Mouse (Mus musculus) heart, adult 8-10 months (tissue): Measurements from ENCODE around the gene Map3k1. TPM values are rescaled to one million over a fixed set of nuclear protein-coding genes. Genes with fewer than 3 reads are reported as not detected.

ENCODE experiments used
- DNase-seq: peaks from one replicate; pipeline ENCODE4 v3.0.0; 2022; ENCODE audit warnings: low spot score
- total RNA-seq, 4 experiments: library from RNA; stranded (reverse); gene quantifications; 2 replicates each; pipeline ENCODE4 v1.2.4; 2022

Gene Map3k1
- total RNA-seq, 4 experiments from 2014 or later = 20.9 to 29.5 (median 21.3) TPM

DNA sequence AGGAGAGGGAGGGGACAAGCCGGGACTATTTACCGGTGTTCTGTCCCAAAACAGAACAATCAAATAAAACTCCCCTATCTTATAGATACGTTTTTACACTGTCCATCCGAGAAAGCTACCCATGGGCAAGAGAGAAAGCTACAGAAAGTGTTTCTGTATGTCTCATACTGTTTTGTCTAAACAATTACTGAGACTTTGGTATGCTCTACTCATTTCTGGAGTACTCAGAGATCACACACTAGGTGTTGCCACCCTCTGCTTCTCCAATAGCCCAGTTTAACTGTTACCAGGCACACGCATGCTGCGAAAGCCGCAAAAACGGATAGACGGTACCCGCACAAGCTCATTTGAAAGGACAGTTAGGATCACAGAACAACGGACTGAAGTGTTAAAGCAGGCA is 17.2 kb downstream of the Map3k1 start:
- no peak for DNase-seq

DNA sequence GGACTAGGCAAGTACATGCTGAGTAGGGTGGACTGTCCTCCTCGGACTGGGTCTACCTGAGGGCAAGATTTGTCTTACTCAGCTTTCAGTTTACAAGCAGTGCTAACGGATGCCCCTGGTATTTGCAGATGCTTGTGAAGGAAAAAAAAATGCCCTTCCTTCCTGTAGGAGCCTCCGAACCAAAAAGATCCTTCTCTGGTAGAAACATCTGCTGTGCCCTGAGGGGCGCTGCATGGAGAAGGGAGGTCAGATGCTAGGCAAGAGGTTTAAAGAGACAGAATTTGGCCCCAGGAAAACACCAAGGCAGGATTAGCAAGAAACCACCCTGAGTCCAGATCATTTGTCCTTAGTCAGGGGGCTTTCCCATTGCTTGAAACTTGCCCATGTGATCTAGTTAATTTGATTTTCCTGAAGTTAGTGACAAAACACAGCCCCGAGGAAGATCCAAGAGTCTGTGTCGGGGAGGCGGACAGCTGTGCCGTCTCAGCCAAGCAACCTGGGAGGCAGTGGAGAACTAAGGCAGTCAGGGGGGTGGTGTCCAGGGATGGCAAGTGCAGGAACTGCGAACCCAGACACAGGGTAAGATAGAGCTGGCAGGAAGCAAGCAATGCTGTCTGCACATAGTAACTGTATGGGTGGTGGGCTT is 19.2 kb downstream of the Map3k1 start:
- no peak for DNase-seq

DNA sequence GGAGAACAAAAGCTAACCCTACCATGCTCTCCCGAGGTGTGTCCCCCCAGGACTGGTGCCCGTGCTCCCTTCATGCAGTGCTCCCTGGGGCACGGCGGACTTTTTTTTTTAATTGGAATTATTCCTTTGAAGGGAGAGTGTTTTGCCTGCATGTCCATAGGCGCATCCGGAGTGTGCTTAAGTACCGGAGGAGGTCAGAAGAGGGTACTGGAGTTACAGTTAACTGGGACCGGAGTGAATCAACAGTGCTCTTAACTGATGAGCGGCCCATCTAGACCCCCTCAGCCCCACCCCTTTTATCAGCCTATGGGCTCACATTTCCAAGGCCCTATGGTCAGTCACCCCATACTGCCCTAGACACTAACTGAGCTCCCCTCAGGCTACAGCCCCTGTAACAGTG is 19.9 kb downstream of the Map3k1 start:
- no peak for DNase-seq

DNA sequence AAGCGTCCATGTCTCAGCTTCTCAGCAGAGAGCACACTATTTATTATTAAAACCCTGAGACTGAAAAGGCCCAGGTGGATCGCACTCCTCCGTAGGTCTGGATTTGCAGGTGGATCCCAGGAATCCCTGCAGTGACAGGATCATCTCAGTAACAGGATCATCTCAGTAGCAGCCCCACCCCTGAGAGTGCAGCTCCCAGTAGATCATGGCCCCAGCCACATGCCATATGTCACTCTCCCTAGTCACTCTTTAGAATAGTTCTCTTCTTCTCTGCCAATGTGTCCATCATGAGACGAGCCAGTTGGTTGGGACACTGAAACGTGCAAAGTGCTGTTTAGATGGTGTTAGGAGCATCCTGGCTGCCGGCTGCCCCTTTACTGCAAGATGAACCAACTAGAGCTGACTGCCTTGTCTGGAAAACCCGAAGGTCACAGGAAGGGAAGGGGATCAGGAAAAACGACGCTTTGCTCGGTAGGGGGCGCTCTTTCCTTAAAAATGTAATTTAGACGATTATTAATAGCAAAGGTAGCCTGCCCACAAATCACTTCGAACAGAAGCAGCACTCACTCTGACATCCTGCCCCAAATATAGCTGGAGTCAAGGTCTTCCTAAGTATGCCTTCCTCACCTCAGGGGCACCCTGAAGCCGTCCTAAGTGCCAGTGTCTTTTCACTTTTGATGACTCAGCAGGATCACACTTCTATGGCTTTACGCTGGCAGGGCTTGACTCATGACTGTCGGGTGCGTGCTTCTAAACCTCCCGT is 20.8 kb downstream of the Map3k1 start:
- peak; percentile 92 for DNase-seq

DNA sequence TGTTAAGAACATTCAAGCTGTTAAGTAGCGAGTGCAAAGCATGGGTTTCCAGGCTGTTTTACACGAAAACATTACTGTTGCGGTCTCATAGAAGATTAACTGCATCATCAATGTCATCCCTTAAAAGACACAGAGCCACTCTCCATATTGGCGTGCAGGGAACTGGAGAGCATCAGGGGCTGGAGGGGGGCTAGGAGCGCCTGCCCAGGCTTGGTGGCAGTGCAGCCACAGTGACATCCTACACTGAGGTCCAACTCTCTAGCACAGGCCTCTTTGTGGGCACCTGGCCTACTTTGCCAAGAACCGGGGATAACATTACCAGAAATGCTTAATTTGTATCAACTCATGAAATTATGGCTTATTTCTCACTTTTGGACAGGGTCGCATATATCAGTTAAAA is 22.2 kb downstream of the Map3k1 start:
- DNase-seq = no peak

DNA sequence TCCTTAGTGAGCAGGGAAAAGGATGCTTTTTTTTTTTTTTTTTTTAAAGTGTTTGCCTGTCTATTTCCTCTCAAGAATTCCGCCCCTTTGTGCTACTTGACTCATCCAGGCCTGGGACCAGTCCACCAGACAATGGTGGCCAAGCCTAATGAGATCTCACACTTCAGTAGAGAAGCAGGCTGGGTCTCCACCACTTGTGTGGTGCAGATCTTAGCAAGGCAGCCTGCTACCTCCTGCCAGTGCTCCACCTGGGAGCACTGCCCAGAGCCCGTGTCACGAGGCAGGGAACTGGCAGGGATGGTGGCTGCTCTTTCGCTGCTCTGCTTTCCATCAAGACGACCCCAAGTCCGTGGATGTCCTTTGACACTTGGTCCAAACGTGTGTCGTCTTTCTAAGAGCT is 25.3 kb downstream of the Map3k1 start:
- DNase-seq = no peak

DNA sequence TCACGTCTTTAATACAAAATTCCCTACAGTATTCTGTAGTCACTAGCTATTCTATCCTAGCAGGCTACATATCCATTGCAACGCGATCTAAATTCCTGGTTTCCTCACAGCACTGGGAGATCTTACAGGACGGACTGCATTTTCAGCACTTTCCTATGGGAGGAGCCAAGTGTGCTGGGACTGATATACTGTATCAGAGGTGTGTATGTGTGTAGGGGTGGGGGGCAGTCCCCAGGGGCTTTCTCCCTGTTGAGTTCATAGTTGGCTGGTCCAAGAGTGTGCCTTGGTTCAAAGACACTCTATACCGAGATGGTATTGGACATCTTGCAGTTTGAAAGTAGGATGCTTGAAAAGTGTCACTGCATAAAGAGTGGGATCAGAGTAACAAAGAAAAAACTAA is 29.3 kb downstream of the Map3k1 start:
- no peak for DNase-seq

DNA sequence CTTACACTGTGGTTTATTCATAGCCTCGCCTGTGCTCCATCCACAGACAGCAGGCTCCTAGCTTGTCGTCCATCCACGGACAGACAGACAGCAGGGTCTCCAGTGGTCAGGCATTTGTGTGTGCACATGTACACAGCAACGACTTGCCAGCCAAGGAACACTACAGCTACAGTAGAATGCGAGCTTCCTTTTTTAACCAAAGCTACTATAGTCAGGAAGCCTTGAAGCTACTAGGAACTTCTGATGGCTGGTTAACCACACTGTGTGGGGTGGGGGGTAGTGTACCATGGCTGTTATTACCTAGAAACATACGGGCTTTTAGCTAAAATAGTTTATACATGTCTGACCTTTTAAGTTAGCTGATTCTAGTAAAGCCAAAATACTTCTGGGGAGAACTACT is 30.2 kb downstream of the Map3k1 start:
- DNase-seq = no peak

DNA sequence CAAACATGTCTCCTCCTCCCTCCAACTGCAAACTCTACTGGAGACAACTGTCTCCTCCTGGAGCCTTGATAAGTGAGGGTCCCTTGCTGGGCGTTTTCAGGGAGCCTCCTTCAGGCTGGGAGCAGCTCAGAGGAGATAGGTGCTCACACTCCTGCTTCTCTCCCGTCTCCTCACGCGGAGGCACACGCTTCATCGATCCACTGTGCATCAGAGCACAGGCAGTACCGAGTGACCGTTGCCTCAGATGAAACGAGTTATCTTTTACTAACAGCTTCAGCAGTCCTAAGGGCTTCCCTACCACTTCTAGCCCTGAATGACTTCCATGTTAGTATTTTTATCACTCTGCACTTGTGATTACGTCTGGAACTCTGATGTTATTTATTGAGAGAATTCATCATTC is 30.9 kb downstream of the Map3k1 start:
- DNase-seq = no peak

DNA sequence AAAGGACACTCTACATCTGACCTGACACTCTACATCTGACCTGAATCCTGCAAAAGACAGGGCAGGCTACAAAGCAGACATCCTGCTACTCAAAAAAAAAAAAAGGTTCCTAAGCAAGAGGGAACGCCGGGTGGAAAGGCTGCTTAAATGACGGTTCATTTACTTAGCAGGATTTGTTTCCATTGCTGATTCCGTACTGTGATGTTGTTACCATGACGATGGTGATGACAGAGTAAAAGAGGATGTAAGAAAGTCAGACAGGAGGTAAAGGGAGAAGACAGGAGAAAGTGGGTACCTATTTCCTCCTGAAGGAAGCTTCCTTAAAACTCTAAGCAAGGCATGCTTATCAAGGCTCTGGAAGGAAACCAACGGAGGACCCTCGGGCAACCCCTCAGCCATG is 31.6 kb downstream of the Map3k1 start:
- no peak for DNase-seq

DNA sequence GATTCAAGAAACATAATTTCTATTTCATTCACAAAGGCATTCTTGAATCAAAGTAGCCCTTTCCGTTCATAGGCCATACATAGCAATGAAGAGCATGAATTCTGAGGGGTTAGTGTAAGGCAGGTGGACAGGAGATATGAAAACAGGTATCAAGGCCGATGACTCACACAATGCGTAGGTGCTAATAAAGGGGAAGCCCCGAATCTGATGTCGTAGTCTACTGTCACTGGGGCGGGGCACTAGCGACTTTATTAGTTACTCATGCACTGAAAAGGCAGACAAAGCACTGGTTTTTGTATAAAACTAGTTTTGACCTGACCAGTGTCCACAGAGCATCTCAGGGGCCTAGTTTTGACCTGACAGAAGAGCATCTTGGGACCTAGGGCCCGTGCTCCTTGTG is 36.7 kb downstream of the Map3k1 start:
- no peak for DNase-seq

DNA sequence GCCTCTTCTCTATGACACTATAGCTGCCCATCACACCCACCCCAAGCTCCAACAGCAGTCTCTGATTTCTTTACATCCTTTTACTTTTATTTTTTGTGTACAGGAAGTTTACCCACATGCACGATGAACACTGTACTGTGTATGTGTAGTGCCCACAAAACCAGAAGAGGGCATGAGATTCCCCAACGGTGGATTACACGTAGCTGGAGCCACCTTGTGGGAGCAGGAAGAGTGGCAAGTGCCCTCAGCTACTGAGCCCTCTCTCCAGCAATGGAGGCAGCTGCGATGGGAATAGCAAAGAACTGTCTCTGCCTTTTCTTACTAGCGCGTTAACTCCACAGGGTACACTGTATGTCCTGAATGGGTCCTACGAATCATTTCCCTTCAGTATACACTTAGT is 37.6 kb downstream of the Map3k1 start:
- DNase-seq = no peak

DNA sequence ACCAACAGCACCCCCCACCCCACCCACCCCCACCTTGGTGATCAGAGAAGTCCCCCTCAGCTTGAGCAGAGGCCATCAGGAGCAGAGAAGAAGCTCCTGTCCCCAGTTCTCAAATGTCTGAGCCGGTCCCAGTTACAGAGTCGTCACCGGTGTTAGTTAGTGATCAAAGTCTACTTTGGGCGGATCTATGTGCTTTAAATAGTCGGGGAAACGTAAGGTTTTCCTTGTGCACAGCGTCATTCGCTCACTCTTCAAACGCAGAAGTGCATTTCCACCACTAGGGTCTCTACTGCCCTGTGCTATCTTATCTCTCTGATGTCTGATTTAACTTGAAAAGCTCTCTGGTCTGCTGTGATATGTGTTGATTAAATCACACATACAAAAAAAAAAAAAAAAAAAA is 38.0 kb downstream of the Map3k1 start:
- DNase-seq = no peak

DNA sequence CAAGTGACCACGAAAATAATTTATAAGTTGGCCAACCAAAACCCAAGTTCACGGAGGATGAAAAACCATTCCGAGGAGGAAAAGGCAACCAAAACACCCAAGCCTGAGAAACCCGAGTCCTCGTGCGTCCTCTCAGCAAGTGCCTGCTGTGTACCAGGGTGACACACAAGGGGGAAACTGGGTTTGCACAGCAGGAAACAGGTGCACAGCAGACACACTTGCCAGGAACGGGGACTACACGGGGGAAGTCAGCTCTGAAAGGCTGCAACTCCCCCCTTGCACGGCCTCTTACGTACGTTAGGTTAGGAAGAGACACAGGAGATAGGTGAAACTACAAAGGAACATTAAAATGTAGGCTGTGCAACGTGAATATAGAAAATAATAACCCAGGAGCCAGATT is 46.3 kb downstream of the Map3k1 start:
- no peak for DNase-seq

DNA sequence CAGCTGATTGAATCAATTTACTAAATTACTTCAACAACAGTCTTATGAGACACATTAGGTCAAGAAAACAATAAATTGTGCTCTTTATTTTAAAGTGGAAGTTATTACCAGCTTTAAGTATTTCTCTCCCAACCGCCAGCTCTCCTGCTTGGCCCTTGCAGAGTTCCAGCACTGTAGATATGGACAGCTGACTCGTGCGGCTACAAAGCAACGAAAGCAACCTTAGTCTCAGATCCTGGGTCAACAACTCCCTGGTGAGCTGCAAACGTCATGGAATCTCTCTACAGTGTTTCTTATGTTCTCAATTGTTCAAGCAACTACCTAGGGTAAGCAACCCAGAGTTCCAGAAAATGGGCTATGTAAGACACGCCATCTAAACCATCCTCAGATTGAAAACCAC is 51.8 kb downstream of the Map3k1 start:
- DNase-seq = no peak

DNA sequence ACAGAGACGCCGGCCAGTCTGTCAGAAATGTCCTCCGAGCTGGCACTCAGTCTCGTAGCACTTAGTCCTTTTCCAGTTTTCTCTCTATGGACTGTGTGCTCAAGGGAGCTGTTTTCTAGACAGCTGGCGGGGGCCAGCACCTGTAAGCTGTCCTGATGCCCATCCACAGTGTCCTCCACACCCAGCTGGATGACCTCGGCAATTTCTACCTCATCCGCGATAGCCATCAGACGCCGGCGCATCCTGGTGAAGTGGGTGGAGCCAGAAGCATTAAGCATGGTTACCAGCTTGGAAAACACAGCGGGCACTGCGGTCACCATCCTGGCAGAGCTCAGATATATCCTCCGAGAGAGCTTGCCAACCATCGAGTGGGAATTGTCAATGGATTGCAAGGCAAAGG is 52.9 kb downstream of the Map3k1 start:
- no peak for DNase-seq

DNA sequence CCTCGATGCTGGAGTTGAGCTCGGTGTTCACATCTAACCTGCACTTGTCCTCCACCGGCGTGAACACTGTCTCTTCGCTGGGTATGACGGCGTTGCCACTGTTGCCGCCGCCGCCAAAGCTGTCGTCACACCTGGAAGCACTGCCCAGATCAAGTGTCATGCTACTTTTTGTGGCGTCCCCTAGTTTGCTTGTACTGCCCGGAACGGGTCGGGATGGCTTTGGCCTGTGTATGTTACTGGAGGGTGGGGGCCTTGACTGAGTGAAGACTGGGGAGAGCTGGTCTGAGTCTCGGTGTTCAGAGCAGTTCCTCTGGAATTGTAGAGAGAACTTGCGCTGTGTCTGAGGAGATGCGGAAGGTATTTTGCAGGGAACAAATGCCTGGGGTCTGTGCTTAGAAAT is 53.4 kb downstream of the Map3k1 start:
- DNase-seq = no peak

DNA sequence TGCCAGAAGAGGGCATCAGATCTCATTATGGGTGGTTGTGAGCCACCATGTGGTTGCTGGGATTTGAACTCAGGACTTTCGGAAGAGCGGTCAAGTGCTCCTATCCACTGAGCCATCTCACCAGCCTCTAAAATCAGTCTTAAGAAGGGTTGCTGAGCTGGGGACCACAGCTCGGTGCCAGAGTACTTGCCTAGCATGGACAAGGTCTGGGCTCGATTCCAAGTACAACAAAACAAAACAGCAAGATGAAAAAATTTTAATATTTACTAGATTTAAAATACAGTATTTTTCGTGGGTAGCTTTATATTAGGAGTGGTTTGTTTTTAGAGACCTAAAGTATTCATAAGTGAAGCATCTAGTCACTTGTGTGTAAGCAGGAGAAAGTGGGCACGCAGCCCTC is 55.5 kb downstream of the Map3k1 start:
- DNase-seq = no peak

DNA sequence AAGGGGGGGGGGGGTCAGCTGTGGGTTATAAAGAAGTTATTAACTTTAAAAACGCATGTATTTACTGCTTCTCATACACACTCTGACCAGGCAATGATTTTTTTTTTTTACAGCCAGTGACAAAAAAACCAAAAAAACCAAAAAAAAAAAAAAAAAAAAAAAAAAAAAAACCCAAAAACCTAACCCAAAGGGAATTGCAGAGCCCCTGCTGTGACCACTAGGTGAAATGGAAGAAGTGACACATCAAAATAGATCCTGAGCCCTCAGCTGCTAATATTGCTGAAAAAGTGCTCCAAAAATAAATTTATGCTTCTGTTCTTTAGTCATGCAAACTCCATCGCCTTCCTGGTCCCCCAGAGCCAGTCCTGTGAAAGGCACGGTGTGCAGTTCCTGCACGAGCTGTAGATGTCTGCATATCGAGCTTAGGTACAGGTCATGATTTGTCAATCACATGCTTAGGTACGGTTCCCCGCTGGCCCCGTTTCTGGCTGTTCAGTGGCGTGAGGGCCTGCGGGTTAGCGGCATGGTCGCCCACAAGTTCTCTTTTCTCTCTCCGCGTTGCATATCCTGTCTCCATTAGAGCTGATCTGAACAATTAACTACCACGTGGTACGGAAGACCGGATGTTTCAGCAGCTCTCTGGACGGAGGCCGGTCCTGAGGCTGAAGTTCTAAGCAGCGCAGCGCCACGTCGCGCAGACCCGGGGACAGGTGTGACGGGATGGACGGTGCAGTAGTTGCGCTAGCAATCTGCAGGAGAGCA is 60.3 kb downstream of the Map3k1 start:
- DNase-seq = no peak

DNA sequence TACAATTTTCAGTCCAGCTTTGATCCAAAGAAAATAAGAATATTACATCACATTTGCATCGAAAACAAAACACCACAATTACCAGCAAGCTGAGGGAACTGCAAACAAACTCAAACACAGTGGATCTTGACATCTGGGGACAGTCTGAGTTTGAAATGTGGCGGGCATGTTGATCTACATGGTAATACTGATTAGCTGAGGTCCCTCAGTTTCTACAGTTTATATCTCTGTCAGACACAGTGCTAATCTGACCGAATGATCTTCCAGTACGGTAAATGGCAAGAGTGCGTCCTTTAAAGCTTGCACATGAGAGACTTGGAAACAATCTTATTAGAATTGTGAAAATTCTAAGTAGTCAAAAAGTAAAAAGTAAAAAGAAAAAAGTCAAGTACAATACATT is 62.0 kb downstream of the Map3k1 start:
- DNase-seq = no peak

DNA sequence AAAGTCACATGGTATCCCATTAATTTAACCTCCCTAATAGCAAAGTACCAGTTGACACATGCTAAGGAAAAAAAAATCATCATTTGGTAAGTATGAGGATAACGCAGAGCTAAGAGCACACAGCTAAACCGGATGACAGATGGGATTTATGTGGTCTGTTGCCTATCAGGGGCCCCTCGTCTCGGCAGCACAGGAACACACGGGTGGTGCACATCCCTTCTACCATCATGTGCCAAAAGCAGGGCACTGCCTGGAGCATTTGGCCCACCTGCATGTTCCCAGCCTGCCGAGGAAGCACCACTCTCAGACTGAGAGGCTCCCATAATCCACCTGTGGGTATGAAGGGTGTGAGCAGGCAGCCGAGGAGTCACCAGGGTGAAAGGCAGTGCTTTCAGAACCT is 63.6 kb downstream of the Map3k1 start:
- no peak for DNase-seq

DNA sequence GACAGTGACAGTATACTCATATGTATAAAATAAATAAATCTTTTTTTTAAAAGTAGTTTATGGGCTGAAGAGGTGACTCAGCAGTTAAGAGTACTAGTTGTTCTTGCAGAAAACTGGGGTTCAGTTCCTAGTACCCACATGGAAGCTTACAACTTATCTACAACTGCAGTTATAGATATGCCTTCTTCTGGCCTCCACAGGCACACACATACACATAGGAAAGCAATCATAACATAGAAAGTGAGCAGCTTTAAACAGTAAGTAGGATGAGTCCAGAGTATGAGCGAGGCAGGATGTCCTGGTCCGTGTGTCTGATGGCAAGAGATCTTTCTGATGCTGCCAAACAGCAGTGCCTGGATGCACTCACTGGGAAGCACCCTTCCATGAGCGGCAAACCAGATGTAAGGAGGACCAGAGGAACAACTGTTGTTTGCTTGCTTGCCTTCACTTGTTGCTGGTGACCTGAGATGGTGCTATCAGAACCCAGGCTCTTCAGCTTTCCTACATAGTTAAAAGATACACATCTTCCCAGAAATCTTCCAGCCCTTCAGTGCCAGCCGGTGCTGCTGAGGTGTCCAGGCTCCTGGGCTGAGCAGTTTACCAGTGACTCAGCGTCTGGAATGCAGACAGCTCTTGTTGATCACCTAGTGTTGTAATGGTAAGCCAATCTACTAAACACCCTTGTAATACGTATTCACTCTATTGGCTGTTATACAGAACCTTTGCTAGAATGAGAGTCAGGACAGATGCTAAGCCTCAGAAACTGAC is 64.4 kb downstream of the Map3k1 start:
- DNase-seq = no peak
